31 mouse cellular contexts compared by ENCODE assay signal in the genomic region with DNA sequence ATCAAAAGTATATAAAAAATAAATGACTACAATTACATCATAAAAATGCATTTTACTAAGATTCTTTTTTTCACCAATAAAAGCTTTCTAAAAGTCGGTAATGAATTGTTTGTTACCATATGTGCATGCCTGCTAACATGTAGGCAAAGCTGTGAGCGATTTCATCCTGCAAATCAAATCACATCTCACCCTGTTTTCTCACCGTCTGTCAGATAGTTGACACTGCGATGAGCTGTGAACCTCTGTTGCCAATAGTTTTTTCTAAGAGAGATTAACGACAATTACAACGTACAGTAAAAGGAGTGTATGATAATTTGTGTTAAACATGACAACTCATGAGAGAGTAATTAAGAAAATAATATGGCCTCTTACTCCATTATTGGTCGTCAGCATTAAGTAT. TPM values are rescaled to one million over a fixed set of nuclear protein-coding genes. Genes with fewer than 3 reads are reported as not detected.
"Had no signal": no experiment of that assay in that cellular context is flagged by ENCODE, and none has a peak within 500 bp of the region (broad histone marks: within the 10 kb centered on the region; RNA-seq: fewer than 3 reads in every experiment).

No protein-coding gene starts in this region.

- H3K27ac ChIP-seq: heart, adult 2 months; heart, embryonic 13.5 days; heart, embryonic 15.5 days; hindbrain, embryonic 13.5 days; hindbrain, embryonic 15.5 days; hindbrain, postnatal 0 days; kidney, embryonic 15.5 days; kidney, postnatal 0 days; limb, embryonic 13.5 days; limb, embryonic 15.5 days; liver, embryonic 12.5 days; liver, embryonic 14.5 days had no signal

- ATAC-seq: hindbrain, postnatal 0 days; intestine, embryonic 16.5 days; liver, embryonic 12.5 days had no signal

- H3K4me3 ChIP-seq: heart, adult 2 months; heart, embryonic 13.5 days; heart, embryonic 15.5 days; hindbrain, embryonic 13.5 days; hindbrain, embryonic 15.5 days; kidney, embryonic 15.5 days; limb, embryonic 13.5 days; limb, embryonic 15.5 days; liver, embryonic 12.5 days had no signal

- H3K9ac ChIP-seq: heart, embryonic 13.5 days; heart, embryonic 15.5 days; hindbrain, embryonic 13.5 days; hindbrain, embryonic 15.5 days; kidney, embryonic 15.5 days; limb, embryonic 13.5 days; limb, embryonic 15.5 days; liver, embryonic 12.5 days; liver, embryonic 14.5 days had no signal

- H3K9me3 ChIP-seq: heart, embryonic 13.5 days; heart, embryonic 15.5 days; hindbrain, embryonic 13.5 days; hindbrain, embryonic 15.5 days; kidney, embryonic 15.5 days; limb, embryonic 13.5 days; limb, embryonic 15.5 days; liver, embryonic 12.5 days had no signal

- H3K4me1 ChIP-seq: heart, embryonic 15.5 days; hindbrain, embryonic 13.5 days; hindbrain, embryonic 15.5 days; kidney, embryonic 15.5 days; limb, embryonic 13.5 days; limb, embryonic 15.5 days; liver, embryonic 12.5 days had no signal

- DNase-seq: gastrocnemius, postnatal 14 days; gastrocnemius, postnatal 36 days; heart, adult 2 months; heart, postnatal 14 days; heart, postnatal 36 days; kidney, adult 11 months; kidney, adult 2 months; kidney, adult 9 months; kidney, postnatal 14 days; kidney, postnatal 36 days; layer of hippocampus, adult 9-11 months; layer of hippocampus, postnatal 36 days; left cerebral cortex, postnatal 4 days had no signal

- H3K27me3 ChIP-seq: heart, embryonic 13.5 days; heart, embryonic 15.5 days; hindbrain, embryonic 13.5 days; hindbrain, embryonic 15.5 days; kidney, embryonic 15.5 days; limb, embryonic 15.5 days; liver, embryonic 12.5 days had no signal

- H3K36me3 ChIP-seq: heart, embryonic 13.5 days; heart, embryonic 15.5 days; hindbrain, embryonic 13.5 days; hindbrain, embryonic 15.5 days; kidney, embryonic 15.5 days; limb, embryonic 13.5 days; limb, embryonic 15.5 days; liver, embryonic 12.5 days had no signal

- H3K4me2 ChIP-seq: heart, embryonic 11.5 days; heart, embryonic 13.5 days; heart, embryonic 15.5 days; hindbrain, embryonic 13.5 days; hindbrain, embryonic 15.5 days; kidney, embryonic 15.5 days; limb, embryonic 13.5 days; limb, embryonic 15.5 days; liver, embryonic 12.5 days had no signal

RNA-seq across cellular contexts. Expression of gene Sox2, which starts 31.3 kb away (rescaled TPM):
- total RNA-seq: gastrocnemius, postnatal 36 days; heart, adult 2 months; hematopoietic stem cell, adult 5-6 weeks; liver, adult 2 months had no signal
- polyA plus RNA-seq: gonadal fat pad, adult 2 months; heart, postnatal 0 days; kidney, postnatal 0 days; liver, adult 2 months; liver, embryonic 12.5 days; liver, embryonic 16.5 days had no signal
